Mouse (Mus musculus) brain, embryonic 14.5 days (tissue): ENCODE measurements at regions not wholly inside any gene's neighbourhood (a gene's known extent, or its start where the extent isn't known, plus 50 kb on each side); places are given as distances from the start of the nearest gene placed in this dataset.

Experiments
- CTCF ChIP-seq: fragments of 200-500 bp; IDR thresholded peaks from 2 replicates; pipeline ENCODE4 v1.5.1; 2012; ENCODE audit warnings: inconsistent platforms, mild to moderate bottlenecking, moderate library complexity, borderline replicate concordance; ENCODE audit not compliant: insufficient read depth, insufficient read length; ENCODE audit errors: extremely low read depth
- POLR2A ChIP-seq: fragments of 200-500 bp; IDR thresholded peaks from 2 replicates; pipeline ENCODE4 v1.6.1; 2012; ENCODE audit warnings: mild to moderate bottlenecking, inconsistent platforms, borderline replicate concordance; ENCODE audit not compliant: poor library complexity, insufficient read depth, insufficient read length, severe bottlenecking; ENCODE audit errors: extremely low read depth

GRCm38 (mm10) chr5:44319626-44320025 is 93.2 kb upstream of the Tapt1 start:
- TF ChIP-seq CTCF (no peak), POLR2A (no peak)
